Mouse (Mus musculus) neural tube, embryonic 12.5 days (tissue): ENCODE measurements around the gene Syt13. TPM values are rescaled to one million over a fixed set of nuclear protein-coding genes. Genes with fewer than 3 reads are reported as not detected.
A peak's percentile ranks its signal among the peaks of the same experiment; 100 is the strongest.

Source experiments
- ATAC-seq: fragments of 200-750 bp; cut with Nextera tagmentation; 2 replicates; pipeline ENCODE4 v1.8.0; 2017; ENCODE audit warnings: low read depth, mild to moderate bottlenecking, moderate TSS enrichment, moderate library complexity; ENCODE audit not compliant: low FRiP score
- H3K27ac ChIP-seq: fragments of 300-500 bp; sonication (generic); 2 replicates; pipeline ENCODE4 v1.5.1; 2016
- H3K27me3 ChIP-seq: fragments of 300-500 bp; sonication (generic); replicated peaks from 2 replicates; pipeline ENCODE4 v1.6.1; 2016; ENCODE audit warnings: mild to moderate bottlenecking
- H3K36me3 ChIP-seq: fragments of 300-500 bp; sonication (generic); 2 replicates; pipeline ENCODE4 v1.6.1; 2016; ENCODE audit warnings: mild to moderate bottlenecking
- H3K4me1 ChIP-seq: fragments of 300-500 bp; sonication (generic); 2 replicates; pipeline ENCODE4 v1.6.1; 2016
- H3K4me2 ChIP-seq: fragments of 300-500 bp; sonication (generic); replicated peaks from 2 replicates; pipeline ENCODE4 v1.6.1; 2016; ENCODE audit warnings: mild to moderate bottlenecking
- H3K4me3 ChIP-seq: fragments of 300-500 bp; sonication (generic); 2 replicates; pipeline ENCODE4 v1.5.1; 2016
- H3K9ac ChIP-seq: fragments of 300-500 bp; sonication (generic); 2 replicates; pipeline ENCODE4 v1.6.1; 2016; ENCODE audit warnings: mild to moderate bottlenecking
- H3K9me3 ChIP-seq: fragments of 300-500 bp; sonication (generic); 2 replicates; pipeline ENCODE4 v1.6.1; 2016; ENCODE audit warnings: mild to moderate bottlenecking
- WGBS: fragments of 180-500 bp; shearing (Covaris S2); methylation state at CpG from one replicate; pipeline ENCODE4 v1.1.7; 2016; 5-methylcytosine and 5-hydroxymethylcytosine counted together
- polyA plus RNA-seq: library from polyadenylated mRNA; unstranded; fragments of >200 nt; fragmentation: Nextera tagmentation; extraction: Ambion mirVana; gene quantifications from 2 replicates; pipeline ENCODE4 v1.2.1, GENCODE M21; 2016

Syt13 gene
- polyA plus RNA-seq, 1 experiment from 2014 or later: 46.6 TPM

DNA sequence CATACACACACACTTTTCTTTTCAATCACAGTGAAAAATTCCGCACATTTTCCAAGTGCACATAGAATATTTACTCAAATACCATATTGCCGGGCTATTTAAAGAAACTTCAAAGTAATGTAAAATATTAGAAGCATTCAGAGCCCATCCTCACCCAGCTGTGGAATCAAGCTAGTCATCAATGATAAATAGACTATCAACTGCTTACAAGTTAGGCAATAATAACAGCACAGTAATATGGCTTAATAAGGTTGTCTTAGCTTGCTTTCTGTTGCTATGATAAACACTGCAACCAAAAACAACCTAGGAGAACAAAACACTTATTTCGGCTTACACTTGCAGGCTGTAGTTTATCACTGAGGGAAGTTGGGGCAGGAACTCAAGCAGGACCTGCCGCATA is 22.4 kb upstream of the Syt13 start:
- Histone ChIP-seq H3K4me3 (no peak overlapping the region), H3K36me3 (no peaks in the 10 kb centered on the region), H3K9me3 (no peaks in the 10 kb centered on the region), H3K27me3 (no peaks in the 10 kb centered on the region), H3K4me1 (no peaks in the 10 kb centered on the region), H3K4me2 (no peak overlapping the region), H3K9ac (no peak overlapping the region), H3K27ac (no peak overlapping the region)
- no peak for ATAC-seq
- 96% methylated on average over 4 of the region's 4 CpGs for WGBS

DNA sequence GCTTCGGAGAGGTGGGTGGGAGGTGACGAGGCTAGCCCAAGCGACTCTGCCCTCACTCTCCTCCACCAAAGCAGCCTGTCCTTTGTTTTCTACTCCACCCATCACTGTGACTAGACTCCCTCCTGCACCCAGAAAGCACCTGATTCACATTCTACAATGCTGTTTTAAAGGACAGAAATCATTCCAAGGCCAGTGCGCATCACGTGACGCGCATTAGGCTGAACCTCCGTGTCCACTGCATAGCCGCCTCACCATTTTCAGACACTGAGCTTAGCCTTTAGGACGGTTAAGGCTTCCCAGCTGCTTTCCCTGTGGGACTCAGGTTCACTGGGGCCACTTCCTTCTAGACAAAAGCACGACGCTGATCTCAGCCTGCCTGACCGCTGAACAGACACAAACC is 11.2 kb upstream of the Syt13 start:
- no peaks in the 10 kb centered on the region; the same call in none of the 2 replicates for H3K27me3 ChIP-seq
- H3K4me3 ChIP-seq: no peak overlapping the region
- H3K9ac ChIP-seq: no peak overlapping the region
- no peak overlapping the region for H3K27ac ChIP-seq
- H3K9me3 ChIP-seq: no peaks in the 10 kb centered on the region
- ATAC-seq: no peak
- 74% methylated on average over 13 of the region's 13 CpGs for WGBS
- H3K4me1 ChIP-seq: peaks cover 11% of the 10 kb centered on the region; the same call in 1 of the 2 replicates
- H3K4me2 ChIP-seq: no peak overlapping the region
- H3K36me3 ChIP-seq: no peaks in the 10 kb centered on the region

DNA sequence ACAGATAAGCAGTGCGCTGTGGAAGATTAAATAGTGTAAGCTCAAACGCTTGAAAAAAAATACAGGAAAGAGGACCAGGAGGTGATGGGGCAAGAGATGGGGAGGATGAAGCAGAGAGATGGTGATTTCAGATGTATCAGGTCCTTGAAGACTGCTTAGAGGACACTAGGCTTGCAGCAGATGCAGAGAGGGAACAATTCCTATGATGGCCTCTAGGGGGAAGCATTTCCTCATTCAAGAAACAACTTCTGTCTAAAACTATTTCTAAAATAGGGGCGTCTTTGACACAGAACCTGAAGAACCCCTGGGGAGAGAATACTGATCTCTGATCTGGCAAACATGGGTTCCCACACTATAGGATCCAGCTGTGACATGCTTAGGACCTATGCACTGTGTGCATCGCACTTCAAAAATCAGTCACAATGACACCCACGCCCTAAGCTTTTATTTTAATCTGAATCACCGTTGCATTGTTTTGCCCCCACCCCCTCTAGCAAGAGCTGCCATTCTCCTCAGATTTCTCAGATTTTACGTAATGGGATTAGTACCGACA is 10.5 kb upstream of the Syt13 start:
- 29% methylated on average over 8 of the region's 8 CpGs for WGBS
- H3K9me3 ChIP-seq: no peaks in the 10 kb centered on the region
- no peaks in the 10 kb centered on the region for H3K36me3 ChIP-seq
- H3K4me1 ChIP-seq: peaks cover 11% of the 10 kb centered on the region; the same call in 1 of the 2 replicates
- H3K9ac ChIP-seq: no peak overlapping the region
- H3K4me3 ChIP-seq: no peak overlapping the region
- no peaks in the 10 kb centered on the region; the same call in none of the 2 replicates for H3K27me3 ChIP-seq
- 0 out of 2 replicates have a peak, but pooled peaks have one; percentile 21 for ATAC-seq
- no peak overlapping the region for H3K4me2 ChIP-seq
- no peak overlapping the region for H3K27ac ChIP-seq

- Histone ChIP-seq H3K27ac (no peak overlapping the region), H3K4me1 (peaks cover 25% of the 10 kb centered on the region), H3K4me2 (no peak overlapping the region), H3K9ac (no peak overlapping the region), H3K4me3 (no peak overlapping the region), H3K9me3 (no peaks in the 10 kb centered on the region), H3K36me3 (no peaks in the 10 kb centered on the region), H3K27me3 (peaks cover 11% of the 10 kb centered on the region; the same call in 1 of the 2 replicates)
- WGBS: 78% methylated on average over 3 of the region's 4 CpGs
- no peak for ATAC-seq
These were observed 4.5 kb upstream of the Syt13 start for GRCm38 (mm10) chr2:92910371-92910770.

GRCm38 (mm10) chr2:92912312-92912711 is 2.6 kb upstream of the Syt13 start:
- no peak overlapping the region for H3K4me3 ChIP-seq
- H3K27me3 ChIP-seq: peaks cover 12% of the 10 kb centered on the region; the same call in 1 of the 2 replicates
- peaks cover 38% of the 10 kb centered on the region for H3K4me1 ChIP-seq
- no peak overlapping the region for H3K4me2 ChIP-seq
- no peak overlapping the region for H3K9ac ChIP-seq
- H3K9me3 ChIP-seq: no peaks in the 10 kb centered on the region
- no peak for ATAC-seq
- H3K36me3 ChIP-seq: no peaks in the 10 kb centered on the region
- no peak overlapping the region for H3K27ac ChIP-seq

GRCm38 (mm10) chr2:92913295-92913694 is 1.6 kb upstream of the Syt13 start:
- H3K9ac ChIP-seq: no peak overlapping the region
- no peaks in the 10 kb centered on the region for H3K36me3 ChIP-seq
- H3K4me1 ChIP-seq: peaks cover 46% of the 10 kb centered on the region
- WGBS: 7% methylated on average over 9 of the region's 9 CpGs
- no peak overlapping the region for H3K4me3 ChIP-seq
- no peak overlapping the region for H3K27ac ChIP-seq
- H3K27me3 ChIP-seq: peaks cover 13% of the 10 kb centered on the region; the same call in 1 of the 2 replicates
- H3K4me2 ChIP-seq: 0 out of 2 replicates have a peak overlapping the region, but pooled peaks have one; percentile 7
- H3K9me3 ChIP-seq: no peaks in the 10 kb centered on the region
- ATAC-seq: no peak

DNA sequence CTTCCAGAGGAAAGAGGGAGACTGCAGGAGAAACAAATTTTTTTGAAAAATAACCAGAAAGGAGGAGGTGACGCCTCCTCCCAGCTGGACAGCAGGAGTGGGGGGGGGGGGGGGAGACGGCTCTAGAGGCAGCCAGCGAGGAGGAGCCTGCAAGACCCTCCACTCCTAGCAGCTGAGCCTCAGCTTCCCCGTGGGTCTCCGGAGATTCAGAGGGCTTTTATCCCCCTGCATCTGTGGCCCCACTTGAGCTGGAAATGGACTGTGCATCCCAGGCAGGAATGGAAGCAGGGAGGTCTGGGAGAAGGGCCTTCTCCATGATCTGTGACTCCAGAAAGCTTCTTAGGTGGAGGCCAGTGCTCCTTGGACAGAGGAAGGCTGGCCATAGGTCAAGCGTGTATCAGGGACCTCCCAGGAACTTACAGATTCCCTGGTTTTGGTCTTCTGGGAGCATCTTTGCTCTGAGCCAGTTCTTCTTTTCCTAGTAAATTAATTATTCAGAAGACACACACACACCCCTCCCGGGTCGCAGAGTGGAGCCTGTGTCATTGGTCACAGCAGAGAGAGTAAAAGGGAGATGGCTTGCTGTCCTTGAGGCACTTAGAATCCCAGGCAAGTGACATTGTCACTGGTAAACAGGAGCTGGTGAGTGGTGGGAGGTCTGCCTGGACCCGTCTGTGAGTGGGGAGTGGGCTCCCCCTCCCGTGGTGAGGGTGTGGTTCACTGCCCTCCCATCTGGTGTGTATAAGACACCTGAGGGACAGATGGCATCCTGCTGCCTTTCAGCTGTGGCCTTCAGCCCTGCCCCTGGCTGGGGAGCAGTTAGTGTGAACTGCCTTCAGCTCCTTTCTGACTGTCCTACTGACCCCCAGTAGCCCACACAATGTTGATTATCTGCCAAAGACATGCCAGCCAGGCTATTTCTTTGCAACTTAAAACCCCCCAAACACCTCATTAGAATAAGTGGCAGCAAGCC is 1.0 kb downstream of the Syt13 start:
- Histone ChIP-seq H3K27ac (no peak overlapping the region), H3K9ac (peak overlapping the region; percentile 55; the same call in 1 of the 2 replicates), H3K4me1 (peaks cover 47% of the 10 kb centered on the region), H3K4me2 (peak overlapping the region; percentile 76), H3K4me3 (peak overlapping the region; percentile 41), H3K9me3 (no peaks in the 10 kb centered on the region), H3K36me3 (no peaks in the 10 kb centered on the region), H3K27me3 (peaks cover 14% of the 10 kb centered on the region; the same call in 1 of the 2 replicates)
- ATAC-seq: peak; percentile 30; the same call in 1 of the 2 replicates
- 8% methylated on average over 10 of the region's 10 CpGs for WGBS

DNA sequence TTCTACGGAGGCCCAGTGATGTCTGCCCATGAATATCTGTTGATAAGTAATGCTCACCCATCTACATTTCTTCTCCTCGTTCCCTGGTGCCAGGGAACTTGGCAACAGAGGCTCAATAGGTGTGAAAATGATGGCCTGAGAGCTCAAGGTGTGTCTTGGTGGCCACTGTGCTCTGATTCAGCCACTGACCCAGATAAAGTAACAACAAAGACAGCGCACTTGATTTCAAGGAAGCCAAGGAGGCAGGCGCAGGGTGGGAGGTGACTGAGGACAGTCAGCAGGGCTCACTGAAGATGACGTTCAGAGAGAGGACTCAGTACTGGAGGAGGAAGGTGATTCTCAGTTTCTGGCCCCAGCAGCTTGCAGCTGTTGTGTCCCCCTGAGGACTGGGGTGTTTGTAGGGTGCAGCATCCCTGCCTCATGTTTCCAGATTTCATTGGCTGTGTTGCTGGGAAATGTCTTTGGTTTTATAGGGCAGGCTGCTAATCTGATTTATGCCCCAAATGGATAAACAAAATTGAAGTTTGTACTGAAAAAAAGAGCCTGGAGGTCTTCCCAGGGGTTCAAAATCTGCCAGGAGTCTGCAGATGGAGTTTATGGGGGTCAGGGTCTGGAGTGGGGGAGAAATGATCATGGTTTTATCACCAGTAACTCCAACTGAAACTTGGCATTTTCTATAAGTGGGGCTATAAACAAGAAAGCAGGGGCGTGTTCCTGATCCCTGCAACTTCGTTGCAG is 2.7 kb downstream of the Syt13 start:
- Histone ChIP-seq H3K27ac (no peak overlapping the region), H3K36me3 (no peaks in the 10 kb centered on the region), H3K9me3 (no peaks in the 10 kb centered on the region), H3K4me3 (no peak overlapping the region), H3K4me1 (peaks cover 41% of the 10 kb centered on the region), H3K9ac (no peak overlapping the region), H3K27me3 (peaks cover 14% of the 10 kb centered on the region; the same call in 1 of the 2 replicates), H3K4me2 (peak overlapping the region; percentile 26)
- 42% methylated on average over 7 of the region's 7 CpGs for WGBS
- no peak for ATAC-seq

GRCm38 (mm10) chr2:92920709-92921108 is 5.8 kb downstream of the Syt13 start:
- Histone ChIP-seq H3K9me3 (no peaks in the 10 kb centered on the region), H3K9ac (no peak overlapping the region), H3K27me3 (0 out of 2 replicates have a peak, but pooled peaks cover 2% of the 10 kb centered on the region), H3K36me3 (no peaks in the 10 kb centered on the region), H3K27ac (no peak overlapping the region), H3K4me2 (no peak overlapping the region), H3K4me3 (no peak overlapping the region), H3K4me1 (peaks cover 18% of the 10 kb centered on the region)
- 66% methylated on average over 4 of the region's 4 CpGs for WGBS
- no peak for ATAC-seq

DNA sequence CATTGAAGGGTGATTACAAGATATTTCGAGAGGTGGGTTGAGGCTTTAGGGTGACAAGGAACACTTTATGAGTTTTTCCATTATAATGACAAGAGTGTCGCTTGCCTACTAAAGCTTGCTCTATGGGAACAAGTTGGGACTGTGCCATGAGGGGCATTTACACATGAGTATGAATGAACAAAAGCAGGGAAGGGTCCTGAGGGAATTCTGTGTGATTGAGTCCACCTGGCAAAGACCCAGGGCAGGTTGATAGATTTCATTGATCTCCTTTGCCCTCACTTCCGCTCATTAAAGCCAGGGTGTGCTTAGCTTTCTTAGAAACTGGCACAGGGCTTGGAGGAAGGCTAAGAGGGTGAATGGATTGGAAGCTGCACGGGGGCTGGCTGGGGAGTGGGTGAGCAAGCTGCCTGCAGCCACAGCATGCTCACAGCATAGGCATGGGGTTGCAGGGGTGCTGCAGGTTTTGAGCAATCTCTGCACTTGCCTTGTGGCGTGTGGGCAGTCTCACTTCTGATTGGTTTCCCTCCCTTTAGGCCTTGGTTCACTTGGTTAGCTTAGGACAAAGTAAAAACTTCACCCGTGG is 9.9 kb downstream of the Syt13 start:
- no peak overlapping the region for H3K4me2 ChIP-seq
- ATAC-seq: no peak
- no peaks in the 10 kb centered on the region for H3K9me3 ChIP-seq
- no peak overlapping the region for H3K4me3 ChIP-seq
- H3K36me3 ChIP-seq: no peaks in the 10 kb centered on the region
- no peaks in the 10 kb centered on the region for H3K4me1 ChIP-seq
- H3K27me3 ChIP-seq: no peaks in the 10 kb centered on the region
- H3K9ac ChIP-seq: no peak overlapping the region
- no peak overlapping the region for H3K27ac ChIP-seq
- 80% methylated on average over 6 of the region's 6 CpGs for WGBS

DNA sequence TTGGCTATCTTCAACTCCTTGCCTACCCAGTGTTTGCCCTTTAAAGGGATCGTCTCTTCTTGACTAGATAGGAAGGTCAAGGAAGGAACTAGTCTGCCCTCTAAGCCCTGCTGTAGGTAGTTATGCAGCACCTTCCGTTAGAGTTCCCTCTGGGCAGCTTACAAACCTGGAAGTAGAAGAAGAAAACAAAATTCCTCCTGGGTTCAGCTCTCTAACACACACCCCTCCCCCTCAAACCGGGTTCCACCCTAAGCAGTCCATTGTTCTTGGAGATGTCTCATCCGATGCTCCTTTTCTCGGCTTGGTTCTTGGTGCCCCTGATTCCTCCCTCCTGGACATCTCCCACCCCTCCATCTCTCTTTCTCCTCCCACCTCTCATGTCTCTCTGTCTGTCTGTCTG is 14.8 kb downstream of the Syt13 start:
- 83% methylated on average over 5 of the region's 5 CpGs for WGBS
- no peak overlapping the region for H3K9ac ChIP-seq
- no peak overlapping the region for H3K4me2 ChIP-seq
- ATAC-seq: no peak
- H3K27ac ChIP-seq: no peak overlapping the region
- no peaks in the 10 kb centered on the region for H3K27me3 ChIP-seq
- H3K9me3 ChIP-seq: no peaks in the 10 kb centered on the region
- no peaks in the 10 kb centered on the region for H3K36me3 ChIP-seq
- H3K4me3 ChIP-seq: no peak overlapping the region
- no peaks in the 10 kb centered on the region for H3K4me1 ChIP-seq
